Mouse (Mus musculus): Measurements from ENCODE around the gene Il1rapl2.

- no peak for TF ChIP-seq TAL1 (IDR thresholded peaks at IDR 0.05; ENCODE audit: low read length)
- no peak for TF ChIP-seq GATA1 (IDR thresholded peaks at IDR 0.05; ENCODE audit: low read length)
These were observed 236.1 kb downstream of the Il1rapl2 start for GRCm38 (mm10) chrX:137806231-137807114.
